Mouse (Mus musculus) ES-Bruce4 (cell line): ENCODE data around the gene Myh1.

ENCODE experiments used
- CTCF ChIP-seq: IDR thresholded peaks from one replicate; pipeline ENCODE4 v1.8.1; 2011; ENCODE audit warnings: low read depth, low read length
- EP300 ChIP-seq: IDR thresholded peaks from 2 replicates; pipeline ENCODE4 v1.6.1; 2011; ENCODE audit warnings: low read depth, low read length; ENCODE audit not compliant: insufficient read depth
- POLR2A ChIP-seq: IDR thresholded peaks from one replicate; pipeline ENCODE4 v1.8.1; 2011; ENCODE audit warnings: low read length; ENCODE audit not compliant: insufficient read depth

- TF ChIP-seq POLR2A (no peak), CTCF (no peak), EP300 (no peak)
These were observed 61.1 kb downstream of the Myh1 start for GRCm38 (mm10) chr11:67260956-67261355.
